Comparison of ENCODE assay signal across 28 mouse cellular contexts in the genomic region with DNA sequence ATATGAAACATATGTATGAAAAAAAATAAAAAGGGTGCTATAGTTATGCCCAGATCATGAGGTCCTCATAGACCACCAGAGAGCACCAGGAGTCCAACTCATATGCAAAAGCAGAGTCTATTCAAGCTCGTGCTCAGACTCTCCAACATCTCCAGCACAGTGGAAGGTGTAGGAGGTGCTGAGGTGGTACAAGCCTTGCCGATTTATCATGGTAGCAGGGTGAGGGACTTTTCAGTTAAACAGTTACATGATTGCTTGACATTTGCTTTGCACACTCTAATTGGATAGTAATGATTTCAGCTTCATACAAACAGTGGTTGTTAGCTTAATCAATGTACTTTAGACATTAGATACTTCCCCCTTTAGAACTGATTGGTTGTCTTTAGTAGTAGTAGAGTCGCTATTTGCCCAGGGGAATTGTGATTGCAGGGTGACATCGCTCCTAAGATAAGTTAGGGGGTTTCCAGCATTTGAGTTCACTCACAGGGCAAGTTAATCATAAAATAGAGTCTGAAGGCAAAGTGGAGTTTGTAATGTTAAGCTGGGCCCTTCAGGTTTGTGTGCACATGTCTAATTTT.
DNase-seq lines count a peak whose midpoint lies in the region; ATAC-seq and TF ChIP-seq lines count a peak whose summit lies in the region.
"Had no signal": no experiment of that assay in that cellular context is flagged by ENCODE, and none has a peak within 500 bp of the region (broad histone marks: within the 10 kb centered on the region; RNA-seq: fewer than 3 reads in every experiment).

No protein-coding gene starts in this region.

- H3K27me3 ChIP-seq in liver, adult 2 months (ENCODE audit: control insufficient read depth, insufficient read depth, low read length) = no peaks in the 10 kb centered on the region
- no peaks in the 10 kb centered on the region for H3K27me3 ChIP-seq in liver, embryonic 12.5 days (replicated peaks)
- no peaks in the 10 kb centered on the region for H3K27me3 ChIP-seq in liver, postnatal 0 days (ENCODE audit: insufficient read depth, low read length)
- H3K27me3 ChIP-seq in thymus, adult 2 months (ENCODE audit: control insufficient read depth, insufficient read depth, low read length) = no peaks in the 10 kb centered on the region
- no peaks in the 10 kb centered on the region for H3K27me3 ChIP-seq in forebrain, embryonic 10.5 days (ENCODE audit: poor library complexity, severe bottlenecking)
- no peaks in the 10 kb centered on the region for H3K27me3 ChIP-seq in midbrain, embryonic 16.5 days (ENCODE audit: control insufficient read depth, insufficient read depth, low read depth, low read length)
- no peaks in the 10 kb centered on the region for H3K27me3 ChIP-seq in hindbrain, embryonic 11.5 days (ENCODE audit: control insufficient read depth, insufficient read depth, low read length)
- H3K27me3 ChIP-seq: embryonic facial prominence, embryonic 12.5 days; midbrain, embryonic 13.5 days had no signal

- TF ChIP-seq POLR2A in liver, adult 2 months (IDR thresholded peaks at IDR 0.05; ENCODE audit: extremely low read depth, insufficient read depth, low read length) = no peak
- no peak for TF ChIP-seq POLR2A in thymus, adult 2 months (IDR thresholded peaks at IDR 0.05; ENCODE audit: control insufficient read depth, extremely low read depth, insufficient read depth, low read length, poor library complexity)

- TF ChIP-seq CTCF in liver, adult 2 months (IDR thresholded peaks at IDR 0.05; ENCODE audit: low read depth, low read length) = no peak
- no peak for TF ChIP-seq CTCF in liver, postnatal 0 days (IDR thresholded peaks at IDR 0.05; ENCODE audit: low read depth)
- no peak for TF ChIP-seq CTCF in thymus, adult 2 months (IDR thresholded peaks at IDR 0.05; ENCODE audit: borderline replicate concordance, control insufficient read depth, extremely low read depth, insufficient read depth, low read length, poor library complexity)

- no peak overlapping the region for H3K4me2 ChIP-seq in liver, embryonic 12.5 days
- H3K4me2 ChIP-seq in liver, postnatal 0 days (ENCODE audit: low read depth, low read length) = no peak overlapping the region
- H3K4me2 ChIP-seq in midbrain, embryonic 16.5 days (ENCODE audit: low read length) = no peak overlapping the region
- H3K4me2 ChIP-seq in hindbrain, embryonic 11.5 days (replicated peaks; ENCODE audit: low read depth, low read length) = no peak overlapping the region
- H3K4me2 ChIP-seq: embryonic facial prominence, embryonic 12.5 days; hindbrain, embryonic 14.5 days; midbrain, embryonic 13.5 days had no signal

- ATAC-seq in liver, embryonic 12.5 days = peak; percentile 84
- peak; percentile 98 for ATAC-seq in liver, postnatal 0 days
- ATAC-seq in midbrain, embryonic 16.5 days = no peak
- no peak for ATAC-seq in hindbrain, embryonic 11.5 days (ENCODE audit: low FRiP score)
- ATAC-seq: forebrain, embryonic 16.5 days; midbrain, embryonic 13.5 days had no signal

- H3K4me3 ChIP-seq in liver, adult 2 months (ENCODE audit: insufficient read depth, low read depth, low read length) = no peak overlapping the region
- H3K4me3 ChIP-seq in liver, embryonic 12.5 days = no peak overlapping the region
- no peak overlapping the region for H3K4me3 ChIP-seq in liver, postnatal 0 days (ENCODE audit: low read depth, low read length)
- no peak overlapping the region for H3K4me3 ChIP-seq in thymus, adult 2 months (ENCODE audit: control insufficient read depth, insufficient read depth, low read length)
- H3K4me3 ChIP-seq in forebrain, embryonic 10.5 days = no peak overlapping the region
- no peak overlapping the region for H3K4me3 ChIP-seq in midbrain, embryonic 16.5 days (ENCODE audit: low read depth, low read length)
- no peak overlapping the region for H3K4me3 ChIP-seq in hindbrain, embryonic 11.5 days (ENCODE audit: low read depth, low read length)
- H3K4me3 ChIP-seq: embryonic facial prominence, embryonic 12.5 days; heart, embryonic 10.5 days; midbrain, embryonic 13.5 days had no signal

- no peaks in the 10 kb centered on the region for H3K36me3 ChIP-seq in liver, adult 2 months (ENCODE audit: control insufficient read depth, insufficient read depth, low read length)
- H3K36me3 ChIP-seq in liver, embryonic 12.5 days = no peaks in the 10 kb centered on the region
- no peaks in the 10 kb centered on the region for H3K36me3 ChIP-seq in liver, postnatal 0 days (replicated peaks; ENCODE audit: insufficient read depth, low read length)
- H3K36me3 ChIP-seq in thymus, adult 2 months (ENCODE audit: control insufficient read depth, insufficient read depth, low read length) = no peaks in the 10 kb centered on the region
- no peaks in the 10 kb centered on the region for H3K36me3 ChIP-seq in forebrain, embryonic 10.5 days (replicated peaks)
- H3K36me3 ChIP-seq in midbrain, embryonic 16.5 days (ENCODE audit: control insufficient read depth, insufficient read depth, low read length) = no peaks in the 10 kb centered on the region
- no peaks in the 10 kb centered on the region for H3K36me3 ChIP-seq in hindbrain, embryonic 11.5 days (ENCODE audit: control insufficient read depth, insufficient read depth, low read length)
- H3K36me3 ChIP-seq: embryonic facial prominence, embryonic 12.5 days; heart, embryonic 10.5 days; midbrain, embryonic 13.5 days had no signal

- peak; percentile 64 for DNase-seq in liver, adult 2 months (ENCODE audit: extremely low read depth, low read depth, low spot score)
- DNase-seq in liver = no peak
- DNase-seq in liver, postnatal 0 days = no peak
- DNase-seq in thymus, adult 2 months = no peak
- no peak for DNase-seq in forebrain, embryonic 10.5 days (ENCODE audit: extremely low spot score, low spot score)
- no peak for DNase-seq in hindbrain, embryonic 11.5 days (ENCODE audit: low spot score)
- DNase-seq: adrenal gland, postnatal 25 days; cerebellum, adult 11-12 months; cerebellum, adult 9-11 months; embryo, embryonic 11 days; gastrocnemius, postnatal 25 days; heart, adult 11 months; heart, postnatal 36 days; kidney, adult 8-10 months; kidney, postnatal 10 days; layer of hippocampus, adult 9-11 months; lung, adult 18-20 months; lung, postnatal 10 days; retina, postnatal 1 day; right cerebral cortex, postnatal 14 days had no signal

- 16% methylated on average over 4 of the region's 4 CpGs for whole genome bisulfite sequencing in liver, adult 2 months
- WGBS in liver, embryonic 12.5 days (ENCODE audit: insufficient replicate concordance) = 60% methylated on average over 4 of the region's 4 CpGs
- 47% methylated on average over 4 of the region's 4 CpGs for WGBS in liver, postnatal 0 days (ENCODE audit: insufficient replicate concordance)
- WGBS in thymus, adult 2 months = 81% methylated on average over 4 of the region's 4 CpGs
- WGBS in forebrain, embryonic 10.5 days = 89% methylated on average over 4 of the region's 4 CpGs
- WGBS in midbrain, embryonic 16.5 days = 85% methylated on average over 4 of the region's 4 CpGs
- WGBS in hindbrain, embryonic 11.5 days = 72% methylated on average over 4 of the region's 4 CpGs

- H3K9me3 ChIP-seq in liver, embryonic 12.5 days (replicated peaks) = no peaks in the 10 kb centered on the region
- H3K9me3 ChIP-seq in liver, postnatal 0 days (ENCODE audit: low read length) = no peaks in the 10 kb centered on the region
- H3K9me3 ChIP-seq in forebrain, embryonic 10.5 days = no peaks in the 10 kb centered on the region
- no peaks in the 10 kb centered on the region for H3K9me3 ChIP-seq in midbrain, embryonic 16.5 days (replicated peaks; ENCODE audit: control insufficient read depth, low read length, poor library complexity, severe bottlenecking)
- no peaks in the 10 kb centered on the region for H3K9me3 ChIP-seq in hindbrain, embryonic 11.5 days (ENCODE audit: control insufficient read depth, low read length)
- H3K9me3 ChIP-seq: embryonic facial prominence, embryonic 12.5 days; heart, embryonic 10.5 days; midbrain, embryonic 13.5 days had no signal

- no peak overlapping the region for H3K27ac ChIP-seq in liver, adult 2 months (replicated peaks; ENCODE audit: insufficient read depth, low read depth, low read length)
- no peak overlapping the region for H3K27ac ChIP-seq in liver, embryonic 12.5 days
- H3K27ac ChIP-seq in liver, postnatal 0 days (ENCODE audit: low read depth) = no peak overlapping the region
- no peak overlapping the region for H3K27ac ChIP-seq in thymus, adult 2 months (ENCODE audit: control insufficient read depth, insufficient read depth, low read length)
- H3K27ac ChIP-seq in forebrain, embryonic 10.5 days = no peak overlapping the region
- H3K27ac ChIP-seq in midbrain, embryonic 16.5 days (ENCODE audit: low read length) = no peak overlapping the region
- H3K27ac ChIP-seq in hindbrain, embryonic 11.5 days (ENCODE audit: low read depth, low read length) = no peak overlapping the region
- H3K27ac ChIP-seq: embryonic facial prominence, embryonic 12.5 days; heart, embryonic 10.5 days; hindbrain, embryonic 14.5 days; macrophage; midbrain, embryonic 13.5 days had no signal

- no peak overlapping the region for H3K9ac ChIP-seq in liver, adult 2 months (ENCODE audit: low read depth, low read length)
- no peak overlapping the region for H3K9ac ChIP-seq in liver, embryonic 12.5 days
- H3K9ac ChIP-seq in liver, postnatal 0 days (replicated peaks) = no peak overlapping the region
- no peak overlapping the region for H3K9ac ChIP-seq in midbrain, embryonic 16.5 days (ENCODE audit: low read depth, low read length)
- no peak overlapping the region for H3K9ac ChIP-seq in hindbrain, embryonic 11.5 days (ENCODE audit: low read depth, low read length)
- H3K9ac ChIP-seq: embryonic facial prominence, embryonic 12.5 days; hindbrain, embryonic 14.5 days; midbrain, embryonic 13.5 days had no signal

- no peaks in the 10 kb centered on the region for H3K4me1 ChIP-seq in liver, adult 2 months (ENCODE audit: control insufficient read depth, insufficient read depth, low read length)
- H3K4me1 ChIP-seq in liver, embryonic 12.5 days = no peaks in the 10 kb centered on the region
- H3K4me1 ChIP-seq in liver, postnatal 0 days (ENCODE audit: insufficient read depth) = no peaks in the 10 kb centered on the region
- no peaks in the 10 kb centered on the region for H3K4me1 ChIP-seq in thymus, adult 2 months (replicated peaks; ENCODE audit: control insufficient read depth, insufficient read depth, low read length)
- H3K4me1 ChIP-seq in forebrain, embryonic 10.5 days = no peaks in the 10 kb centered on the region
- H3K4me1 ChIP-seq in midbrain, embryonic 16.5 days (ENCODE audit: control insufficient read depth, insufficient read depth, low read length) = no peaks in the 10 kb centered on the region
- H3K4me1 ChIP-seq in hindbrain, embryonic 11.5 days (replicated peaks; ENCODE audit: control insufficient read depth, insufficient read depth, low read length) = no peaks in the 10 kb centered on the region
- H3K4me1 ChIP-seq: embryonic facial prominence, embryonic 12.5 days; heart, embryonic 10.5 days; midbrain, embryonic 13.5 days had no signal

- H3K79me2 ChIP-seq in liver, adult 2 months (ENCODE audit: control insufficient read depth, insufficient read depth, low read length) = no peaks in the 10 kb centered on the region

- no peak for TF ChIP-seq EP300 in liver, postnatal 0 days (IDR thresholded peaks at IDR 0.05; ENCODE audit: low read depth)

Comparison
In these comparisons a context has a peak if more than half of its experiments do, and no peak if none do; other contexts are left out.
1. ATAC-seq: peak in liver, embryonic 12.5 days (single experiment) and liver, postnatal 0 days (single experiment); none in midbrain, embryonic 16.5 days (single experiment) and hindbrain, embryonic 11.5 days (single experiment).